In the genomic region with DNA sequence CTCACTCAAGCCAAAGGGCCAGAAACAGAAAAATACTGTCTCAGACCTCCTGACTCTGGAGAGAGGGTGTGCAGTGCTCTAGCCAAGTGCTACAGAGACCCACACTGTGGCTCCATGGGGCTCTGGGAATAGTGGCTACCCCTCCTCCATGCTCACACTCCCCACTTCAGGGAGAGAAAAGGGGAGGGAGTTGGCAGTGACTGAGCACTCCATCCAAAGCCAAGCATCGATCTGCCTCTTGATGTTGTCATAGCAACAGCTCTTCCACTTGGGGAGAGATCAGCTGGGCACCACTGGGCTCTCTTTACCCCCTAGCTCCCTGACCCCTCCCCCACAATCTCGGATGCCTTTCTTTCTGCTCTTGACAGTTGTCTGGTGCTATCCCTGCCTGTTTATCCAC, we compare ENCODE assay signal across 15 mouse cellular contexts. TPM values are rescaled to one million over a fixed set of nuclear protein-coding genes. Genes with fewer than 3 reads are reported as not detected.
DNase-seq lines count a peak whose midpoint lies in the region; ATAC-seq lines count a peak whose summit lies in the region.
"Had no signal": no experiment of that assay in that cellular context is flagged by ENCODE, and none has a peak within 500 bp of the region (broad histone marks: within the 10 kb centered on the region; RNA-seq: fewer than 3 reads in every experiment).

No protein-coding gene starts in this region.

- peak overlapping the region; percentile 70 for H3K27ac ChIP-seq in hindbrain, embryonic 12.5 days
- peak overlapping the region; percentile 50 for H3K27ac ChIP-seq in midbrain, embryonic 15.5 days
- H3K27ac ChIP-seq in heart, embryonic 12.5 days (ENCODE audit: poor library complexity, severe bottlenecking), result no peak overlapping the region
- H3K27ac ChIP-seq: limb, embryonic 12.5 days had no signal

- 0% methylated on average over 2 of the region's 2 CpGs for WGBS in hindbrain, embryonic 12.5 days
- 6% methylated on average over 2 of the region's 2 CpGs for WGBS in midbrain, embryonic 15.5 days
- 8% methylated on average over 2 of the region's 2 CpGs for WGBS in heart, embryonic 12.5 days

- peak; percentile 17 for DNase-seq in embryo, embryonic 10 days (ENCODE audit: low spot score)
- no peak for DNase-seq in embryo, embryonic 9.5 days (ENCODE audit: extremely low spot score)
- DNase-seq in brain, embryonic 18.5 days (ENCODE audit: low read depth, low spot score), result peak; percentile 24
- DNase-seq in thymus, postnatal 10 days (ENCODE audit: low spot score in 2 of 2), result no peak
- no peak for DNase-seq in kidney, adult 11 months
- DNase-seq: adrenal gland, postnatal 14 days; cerebellum, postnatal 14 days; kidney, postnatal 36 days; thymus, adult 18-20 months had no signal

- no peaks in the 10 kb centered on the region for H3K27me3 ChIP-seq in hindbrain, embryonic 12.5 days
- no peaks in the 10 kb centered on the region for H3K27me3 ChIP-seq in midbrain, embryonic 15.5 days (replicated peaks)
- H3K27me3 ChIP-seq in heart, embryonic 12.5 days (replicated peaks), result no peaks in the 10 kb centered on the region
- H3K27me3 ChIP-seq: limb, embryonic 12.5 days had no signal

- no peak overlapping the region for H3K4me2 ChIP-seq in hindbrain, embryonic 12.5 days (replicated peaks)
- no peak overlapping the region for H3K4me2 ChIP-seq in midbrain, embryonic 15.5 days
- no peak overlapping the region for H3K4me2 ChIP-seq in heart, embryonic 12.5 days
- H3K4me2 ChIP-seq: limb, embryonic 12.5 days had no signal

- H3K4me3 ChIP-seq in hindbrain, embryonic 12.5 days, result no peak overlapping the region
- no peak overlapping the region for H3K4me3 ChIP-seq in midbrain, embryonic 15.5 days
- H3K4me3 ChIP-seq in heart, embryonic 12.5 days, result no peak overlapping the region
- H3K4me3 ChIP-seq: limb, embryonic 12.5 days had no signal

- H3K9ac ChIP-seq in hindbrain, embryonic 12.5 days, result no peak overlapping the region
- no peak overlapping the region for H3K9ac ChIP-seq in midbrain, embryonic 15.5 days
- no peak overlapping the region for H3K9ac ChIP-seq in heart, embryonic 12.5 days
- H3K9ac ChIP-seq: limb, embryonic 12.5 days had no signal

- no peaks in the 10 kb centered on the region for H3K9me3 ChIP-seq in hindbrain, embryonic 12.5 days (replicated peaks)
- no peaks in the 10 kb centered on the region for H3K9me3 ChIP-seq in midbrain, embryonic 15.5 days
- no peaks in the 10 kb centered on the region for H3K9me3 ChIP-seq in heart, embryonic 12.5 days (replicated peaks)
- H3K9me3 ChIP-seq: limb, embryonic 12.5 days had no signal

- ATAC-seq in hindbrain, embryonic 12.5 days (ENCODE audit: low FRiP score), result peak; percentile 93
- ATAC-seq in midbrain, embryonic 15.5 days (replicated peaks), result peak; percentile 91
- no peak for ATAC-seq in heart, embryonic 12.5 days (ENCODE audit: insufficient number of reproducible peaks, low FRiP score)

- H3K36me3 ChIP-seq in hindbrain, embryonic 12.5 days, result no peaks in the 10 kb centered on the region
- H3K36me3 ChIP-seq in midbrain, embryonic 15.5 days (replicated peaks), result no peaks in the 10 kb centered on the region
- no peaks in the 10 kb centered on the region for H3K36me3 ChIP-seq in heart, embryonic 12.5 days
- H3K36me3 ChIP-seq: limb, embryonic 12.5 days had no signal

- peaks cover 14% of the 10 kb centered on the region for H3K4me1 ChIP-seq in hindbrain, embryonic 12.5 days
- H3K4me1 ChIP-seq in midbrain, embryonic 15.5 days, result peaks cover 12% of the 10 kb centered on the region
- H3K4me1 ChIP-seq in heart, embryonic 12.5 days (replicated peaks), result no peaks in the 10 kb centered on the region
- H3K4me1 ChIP-seq: limb, embryonic 12.5 days had no signal

RNA-seq across cellular contexts. Expression of gene Gp2, which starts 38.4 kb away (rescaled TPM):
- polyA plus RNA-seq in hindbrain, embryonic 12.5 days (2016; fragmentation: Nextera tagmentation; extraction: Ambion mirVana), result not detected in 2 replicates
- polyA plus RNA-seq in midbrain, embryonic 15.5 days (2015; fragmentation: Nextera tagmentation; extraction: Ambion mirVana), result not detected in 2 replicates
- polyA plus RNA-seq in heart, embryonic 12.5 days (2016; fragmentation: Nextera tagmentation; extraction: Ambion mirVana), result not detected in 2 replicates
- polyA plus RNA-seq: limb, embryonic 12.5 days had no signal

RNA-seq across cellular contexts. Expression of gene Umod, which starts 58.4 kb away (rescaled TPM):
- not detected in 2 replicates for polyA plus RNA-seq in hindbrain, embryonic 12.5 days (2016; fragmentation: Nextera tagmentation; extraction: Ambion mirVana)
- polyA plus RNA-seq in midbrain, embryonic 15.5 days (2015; fragmentation: Nextera tagmentation; extraction: Ambion mirVana), result not detected in 2 replicates
- not detected in 2 replicates for polyA plus RNA-seq in heart, embryonic 12.5 days (2016; fragmentation: Nextera tagmentation; extraction: Ambion mirVana)
- polyA plus RNA-seq: limb, embryonic 12.5 days; lung, embryonic 16.5 days; small intestine, adult 2 months had no signal

Comparison
In these comparisons a context has a peak if more than half of its experiments do, and no peak if none do; other contexts are left out.
1. DNase-seq: peak in embryo, embryonic 10 days (single experiment) and brain, embryonic 18.5 days (single experiment); none in embryo, embryonic 9.5 days (single experiment), thymus, postnatal 10 days (0 of 2) and kidney, adult 11 months (single experiment).